Mouse (Mus musculus): ENCODE measurements around the gene 1700013F07Rik. TPM values are rescaled to one million over a fixed set of nuclear protein-coding genes. Genes with fewer than 3 reads are reported as not detected.
A peak's percentile ranks its signal among the peaks of the same experiment; 100 is the strongest.

The 1700013F07Rik gene
- polyA plus RNA-seq, 1 experiment from 2014 or later, result not detected

DNA sequence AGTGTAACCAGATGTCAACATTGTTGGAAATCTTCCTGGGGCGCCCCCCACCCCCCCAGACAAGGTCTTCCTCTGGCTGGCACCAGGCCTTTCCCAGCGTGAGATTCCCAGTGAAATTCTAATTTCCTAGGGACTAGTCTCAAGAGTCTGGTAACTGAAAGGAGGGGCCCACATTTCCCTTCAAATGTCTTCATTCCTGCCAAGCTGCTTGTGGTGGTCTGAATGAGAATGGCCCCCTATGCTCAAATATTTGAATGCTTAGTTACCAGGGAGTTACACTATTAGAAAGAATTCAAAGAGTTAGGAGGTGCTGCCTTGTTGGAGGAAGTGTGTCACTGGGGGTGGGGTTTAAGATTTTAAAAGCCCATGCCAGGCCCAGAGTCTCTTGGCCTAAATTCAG lies 54.5 kb downstream of the 1700013F07Rik start:
- 37% methylated on average over 2 of the region's 2 CpGs for WGBS
- no peaks in the 10 kb centered on the region for H3K36me3 ChIP-seq (ENCODE audit: control insufficient read depth, insufficient read depth, low read length)
- H3K9ac ChIP-seq (ENCODE audit: low read depth, low read length), result no peak overlapping the region
- no peak overlapping the region for H3K4me2 ChIP-seq (ENCODE audit: low read depth, low read length)
- no peaks in the 10 kb centered on the region for H3K27me3 ChIP-seq (replicated peaks; ENCODE audit: control insufficient read depth, insufficient read depth, low read length)
- H3K27ac ChIP-seq (ENCODE audit: low read length), result no peak overlapping the region
- no peak for ATAC-seq
- H3K4me1 ChIP-seq (ENCODE audit: control insufficient read depth, insufficient read depth, low read length), result 0 out of 2 replicates have a peak, but pooled peaks cover 3% of the 10 kb centered on the region
- H3K4me3 ChIP-seq (ENCODE audit: low read length), result no peak overlapping the region
- no peaks in the 10 kb centered on the region for H3K9me3 ChIP-seq (ENCODE audit: control insufficient read depth, low read length)

DNA sequence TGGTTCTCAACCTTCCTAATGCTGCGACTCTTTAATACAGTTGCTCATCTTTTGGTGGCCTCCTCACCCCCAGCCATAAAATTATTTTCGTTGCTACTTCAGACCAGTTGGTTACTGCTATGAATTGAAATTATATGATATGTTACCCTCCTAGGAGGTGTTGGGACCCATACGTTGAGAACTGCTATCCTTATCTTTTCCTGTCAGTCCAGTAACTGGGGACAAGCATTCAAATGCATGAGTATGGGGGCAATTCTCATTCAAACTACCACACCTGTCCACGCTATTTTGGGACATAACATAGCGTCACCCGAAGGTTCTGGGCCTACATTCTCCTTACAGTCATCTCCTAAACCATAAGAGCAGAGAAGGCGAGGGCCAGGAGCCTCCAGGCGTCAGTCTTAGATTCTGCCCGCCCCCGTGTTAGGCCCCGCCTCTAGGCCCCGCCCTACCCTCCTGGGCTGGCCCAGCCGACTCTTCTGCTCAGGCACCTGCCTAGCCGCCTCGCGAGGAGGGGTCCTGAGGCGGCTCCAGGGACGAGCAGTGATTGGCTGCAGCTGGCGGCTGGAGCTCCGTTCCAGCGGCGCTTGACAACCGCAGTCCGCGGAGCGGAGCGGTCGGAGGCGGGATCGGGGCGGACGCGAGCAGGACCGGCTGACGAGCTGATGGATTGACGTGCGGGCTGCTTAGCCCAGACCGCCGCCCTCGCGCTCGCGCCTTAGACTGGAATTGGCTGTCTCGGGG lies 57.0 kb downstream of the 1700013F07Rik start, which contains the start of gene Wdr47:
Gene Wdr47 (plus strand): TSS at position 494 of the 744 bp plus-strand sequence.
- H3K9ac ChIP-seq (ENCODE audit: low read depth, low read length), result peak within 1 kb of the TSS; percentile 75
- peak within 1 kb of the TSS; percentile 95 for H3K4me3 ChIP-seq (ENCODE audit: low read length)
- no peaks in the 10 kb centered on the region for H3K27me3 ChIP-seq (replicated peaks; ENCODE audit: control insufficient read depth, insufficient read depth, low read length)
- 0 out of 2 replicates have a peak, but pooled peaks cover 3% of the 10 kb centered on the region for H3K4me1 ChIP-seq (ENCODE audit: control insufficient read depth, insufficient read depth, low read length)
- H3K27ac ChIP-seq (ENCODE audit: low read length), result peak within 1 kb of the TSS; percentile 78
- WGBS, result 4% methylated on average over 44 of the region's 44 CpGs
- H3K36me3 ChIP-seq (ENCODE audit: control insufficient read depth, insufficient read depth, low read length), result no peaks in the 10 kb centered on the region
- ATAC-seq, result peak; percentile 100
- H3K9me3 ChIP-seq (ENCODE audit: control insufficient read depth, low read length), result no peaks in the 10 kb centered on the region
- H3K4me2 ChIP-seq (ENCODE audit: low read depth, low read length), result peak within 1 kb of the TSS; percentile 95

DNA sequence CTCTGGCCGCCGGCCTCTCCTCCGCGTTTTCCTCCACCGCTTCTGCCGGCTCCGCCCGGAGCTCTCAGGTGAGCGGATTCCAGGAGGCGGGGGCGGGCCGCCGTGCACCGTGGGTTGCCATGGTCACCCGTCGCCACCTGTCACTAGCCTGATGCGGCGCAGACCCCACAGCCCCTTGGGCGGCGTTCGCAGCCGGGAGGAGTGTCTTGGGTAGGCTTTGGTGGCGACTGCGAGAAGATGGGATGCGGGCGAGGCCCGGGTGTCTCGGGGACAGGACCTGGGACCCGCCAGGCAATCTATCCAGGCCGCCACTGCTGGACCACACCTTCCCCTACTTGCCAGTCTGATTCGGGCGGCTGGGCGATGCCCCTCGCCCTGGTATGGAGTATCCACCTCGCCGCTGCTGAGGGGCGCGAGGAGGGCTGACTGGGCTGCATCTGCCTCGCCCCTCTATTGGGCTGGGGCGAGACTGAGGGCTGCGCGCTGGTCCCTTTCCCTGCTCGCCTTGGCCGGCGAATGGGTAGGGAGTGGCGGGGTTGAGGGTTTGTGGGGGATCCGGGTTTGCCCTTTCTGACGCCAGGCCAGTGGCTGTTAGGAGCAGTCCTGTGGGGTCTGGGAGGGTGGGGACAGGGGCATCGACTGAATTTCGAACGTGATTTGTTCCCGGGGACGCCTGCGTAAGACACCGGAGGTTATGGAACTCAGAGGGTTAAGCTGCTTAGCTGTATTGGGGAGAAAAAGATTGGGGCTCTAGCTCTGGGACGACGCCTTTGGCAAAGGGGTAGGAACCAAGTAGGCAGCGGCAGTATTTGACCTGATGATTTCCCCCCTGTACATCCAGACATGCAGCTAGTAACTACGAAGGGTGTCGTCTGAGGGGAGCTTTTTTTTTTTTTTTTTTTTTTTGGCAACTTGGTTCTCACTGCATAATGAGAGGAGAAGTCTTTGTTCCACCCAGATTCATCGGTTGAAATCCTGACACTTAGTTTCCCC lies 57.9 kb downstream of the 1700013F07Rik start:
- peak overlapping the region; percentile 78 for H3K27ac ChIP-seq (ENCODE audit: low read length)
- peak overlapping the region; percentile 95 for H3K4me3 ChIP-seq (ENCODE audit: low read length)
- peak overlapping the region; percentile 75 for H3K9ac ChIP-seq (ENCODE audit: low read depth, low read length)
- peak; percentile 86 for ATAC-seq
- peak overlapping the region; percentile 95 for H3K4me2 ChIP-seq (ENCODE audit: low read depth, low read length)
- H3K9me3 ChIP-seq (ENCODE audit: control insufficient read depth, low read length), result no peaks in the 10 kb centered on the region
- 0 out of 2 replicates have a peak, but pooled peaks cover 3% of the 10 kb centered on the region for H3K4me1 ChIP-seq (ENCODE audit: control insufficient read depth, insufficient read depth, low read length)
- no peaks in the 10 kb centered on the region for H3K36me3 ChIP-seq (ENCODE audit: control insufficient read depth, insufficient read depth, low read length)
- 0% methylated on average over 61 of the region's 61 CpGs for WGBS
- no peaks in the 10 kb centered on the region for H3K27me3 ChIP-seq (replicated peaks; ENCODE audit: control insufficient read depth, insufficient read depth, low read length)

Small RNAs within 50 kb of the gene (microRNA-seq; reads per million reads assigned to microRNA genes)
- gene Gm22860, result not detected

Other genes starting within 250 kb of the 1700013F07Rik start
- gene Mybphl, start 169.2 kb upstream of the 1700013F07Rik start, polyA plus RNA-seq (2015; fragmentation: Nextera tagmentation; extraction: Ambion mirVana), result not detected in 2 replicates
- gene Psrc1, start 150.3 kb upstream of the 1700013F07Rik start, polyA plus RNA-seq (2015; fragmentation: Nextera tagmentation; extraction: Ambion mirVana), result 22.1 and 26.1 TPM in 2 replicates
- gene Celsr2, start 118.6 kb upstream of the 1700013F07Rik start, polyA plus RNA-seq (2015; fragmentation: Nextera tagmentation; extraction: Ambion mirVana), result 2.6 and 3.0 TPM in 2 replicates
- gene Sars, start 88.9 kb upstream of the 1700013F07Rik start, polyA plus RNA-seq (2015; fragmentation: Nextera tagmentation; extraction: Ambion mirVana), result 166 and 168 TPM in 2 replicates
- gene 5330417C22Rik, start 2.4 kb downstream of the 1700013F07Rik start, polyA plus RNA-seq (2015; fragmentation: Nextera tagmentation; extraction: Ambion mirVana), result 15.5 and 18.0 TPM in 2 replicates
- 34.4 and 34.9 TPM in 2 replicates for gene Tmem167b, start 28.3 kb downstream of the 1700013F07Rik start, polyA plus RNA-seq (2015; fragmentation: Nextera tagmentation; extraction: Ambion mirVana)
- 34.2 and 36.2 TPM in 2 replicates for gene Taf13, start 37.5 kb downstream of the 1700013F07Rik start, polyA plus RNA-seq (2015; fragmentation: Nextera tagmentation; extraction: Ambion mirVana)
- 6.4 and 7.1 TPM in 2 replicates for gene Wdr47, start 57.1 kb downstream of the 1700013F07Rik start, polyA plus RNA-seq (2015; fragmentation: Nextera tagmentation; extraction: Ambion mirVana)
- 62.6 and 63.1 TPM in 2 replicates for gene Clcc1, start 119.8 kb downstream of the 1700013F07Rik start, polyA plus RNA-seq (2015; fragmentation: Nextera tagmentation; extraction: Ambion mirVana)
- gene Gpsm2, start 188.2 kb downstream of the 1700013F07Rik start, polyA plus RNA-seq (2015; fragmentation: Nextera tagmentation; extraction: Ambion mirVana), result 45.3 and 49.5 TPM in 2 replicates
- gene Aknad1, start 205.5 kb downstream of the 1700013F07Rik start, polyA plus RNA-seq (2015; fragmentation: Nextera tagmentation; extraction: Ambion mirVana), result 0.21 and 0.50 TPM in 2 replicates